Mouse (Mus musculus): ENCODE results near the gene Foxd1.

- TF ChIP-seq POLR2A (IDR thresholded peaks at IDR 0.05; ENCODE audit: insufficient read depth, low read depth, low read length) = no peak
- no peak for TF ChIP-seq CTCF (IDR thresholded peaks at IDR 0.05; ENCODE audit: insufficient read depth, low read depth, low read length)
Observed at GRCm38 (mm10) chr13:98305257-98305656, 48.8 kb upstream of the Foxd1 start.
